Mouse (Mus musculus) liver, embryonic 18 days (tissue): ENCODE results near the gene Olfr1098. TPM values are rescaled to one million over a fixed set of nuclear protein-coding genes. Genes with fewer than 3 reads are reported as not detected.

Experiments
- polyA plus RNA-seq: library from polyadenylated mRNA; depleted of rRNA; stranded (reverse); fragments of >200 nt; gene quantifications from 2 replicates; pipeline ENCODE4 v1.2.3, GENCODE M21; 2012; rRNA removed

The Olfr1098 gene
- not detected in 2 replicates for polyA plus RNA-seq

GRCm38 (mm10) chr2:86924445-86924844 lies at the start of gene Olfr1098:
Gene Olfr1098, minus strand, starts transcription at chr2:86924545.

GRCm38 (mm10) chr2:86960593-86960992 lies 36.2 kb upstream of the Olfr1098 start, which contains the start of gene Olfr1099:
Gene Olfr1099, minus strand, starts transcription at chr2:86960693.

GRCm38 (mm10) chr2:86892116-86892515 lies 32.2 kb downstream of the Olfr1098 start, which contains the start of gene Olfr1097:
Gene Olfr1097, minus strand, starts transcription at chr2:86892216.

GRCm38 (mm10) chr2:86874702-86875101 lies 49.6 kb downstream of the Olfr1098 start, which contains the start of gene Gm13723:
Gene Gm13723, minus strand, starts transcription at chr2:86874802.

Other genes with a start within 250 kb of the Olfr1098 start
- gene Olfr1086, start 244.5 kb downstream of the Olfr1098 start, polyA plus RNA-seq, result not detected in 2 replicates
- not detected in 2 replicates for gene Olfr1087, start 226.2 kb downstream of the Olfr1098 start, polyA plus RNA-seq
- gene Olfr1089, start 190.8 kb downstream of the Olfr1098 start, polyA plus RNA-seq, result not detected in 2 replicates
- gene Olfr1090, start 165.6 kb downstream of the Olfr1098 start, polyA plus RNA-seq, result not detected in 2 replicates
- not detected in 2 replicates for gene Olfr1093, start 142.1 kb downstream of the Olfr1098 start, polyA plus RNA-seq
- not detected in 2 replicates for gene Olfr141, start 114.5 kb downstream of the Olfr1098 start, polyA plus RNA-seq
- gene Olfr1094, start 99.9 kb downstream of the Olfr1098 start, polyA plus RNA-seq, result not detected in 2 replicates
- not detected in 2 replicates for gene Olfr1095, start 72.8 kb downstream of the Olfr1098 start, polyA plus RNA-seq
- not detected in 2 replicates for gene Gm13723, start 49.7 kb downstream of the Olfr1098 start, polyA plus RNA-seq
- not detected in 2 replicates for gene Olfr1097, start 32.3 kb downstream of the Olfr1098 start, polyA plus RNA-seq
- gene Olfr1099, start 36.1 kb upstream of the Olfr1098 start, polyA plus RNA-seq, result not detected in 2 replicates
- gene Olfr1100, start 55.4 kb upstream of the Olfr1098 start, polyA plus RNA-seq, result not detected in 2 replicates
- not detected in 2 replicates for gene Olfr1101, start 66.7 kb upstream of the Olfr1098 start, polyA plus RNA-seq
- not detected in 2 replicates for gene Olfr1102, start 73.9 kb upstream of the Olfr1098 start, polyA plus RNA-seq
- not detected in 2 replicates for gene Olfr1104, start 102.5 kb upstream of the Olfr1098 start, polyA plus RNA-seq
- gene Olfr1105, start 112.0 kb upstream of the Olfr1098 start, polyA plus RNA-seq, result not detected in 2 replicates
- gene Olfr1106, start 127.7 kb upstream of the Olfr1098 start, polyA plus RNA-seq, result not detected in 2 replicates
- not detected in 2 replicates for gene Olfr1107, start 151.3 kb upstream of the Olfr1098 start, polyA plus RNA-seq
- gene Olfr1109, start 171.5 kb upstream of the Olfr1098 start, polyA plus RNA-seq, result not detected in 2 replicates
- gene Olfr259, start 190.0 kb upstream of the Olfr1098 start, polyA plus RNA-seq, result not detected in 2 replicates
- gene Olfr1110, start 215.8 kb upstream of the Olfr1098 start, polyA plus RNA-seq, result not detected in 2 replicates
- not detected in 2 replicates for gene Olfr1111, start 228.1 kb upstream of the Olfr1098 start, polyA plus RNA-seq